Mouse (Mus musculus): ENCODE data around the gene Set. TPM values are rescaled to one million over a fixed set of nuclear protein-coding genes. Genes with fewer than 3 reads are reported as not detected.

Set gene
- polyA plus RNA-seq, 1 experiment from 2014 or later = 351 TPM

DNA sequence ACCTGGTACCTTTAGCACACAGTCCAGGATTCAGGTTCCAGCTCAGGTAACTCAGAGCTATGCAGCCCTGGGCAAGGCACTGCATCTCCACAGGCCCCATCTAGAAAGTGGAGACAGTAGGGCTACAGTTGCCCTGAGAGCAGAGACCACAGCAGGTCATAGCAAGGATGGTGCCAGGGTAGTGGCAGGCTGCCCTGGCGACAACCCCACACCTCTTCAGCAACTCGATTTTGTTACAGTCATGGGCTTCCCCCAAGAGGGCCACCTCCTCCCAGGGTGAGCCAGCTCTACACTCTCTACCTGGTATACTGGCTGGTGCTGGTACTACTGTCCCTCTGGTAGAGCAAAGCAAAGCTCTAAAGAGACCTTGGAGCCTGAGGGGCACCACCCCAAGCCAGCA lies 19.4 kb upstream of the Set start:
- ATAC-seq (ENCODE audit: low read depth) (no peak), DNase-seq (ENCODE audit: low spot score) (no peak)
- Histone ChIP-seq H3K9me3 (ENCODE audit: control insufficient read depth, low read length) (no peaks in the 10 kb centered on the region), H3K36me3 (ENCODE audit: control insufficient read depth, insufficient read depth, low read length) (peaks cover 40% of the 10 kb centered on the region), H3K27me3 (replicated peaks; ENCODE audit: control insufficient read depth, insufficient read depth, low read length) (no peaks in the 10 kb centered on the region), H3K4me3 (ENCODE audit: low read depth, low read length) (no peak overlapping the region), H3K4me1 (ENCODE audit: control insufficient read depth, insufficient read depth, low read length) (no peaks in the 10 kb centered on the region), H3K4me2 (ENCODE audit: low read depth, low read length) (no peak overlapping the region), H3K9ac (ENCODE audit: low read depth, low read length) (no peak overlapping the region), H3K27ac (replicated peaks; ENCODE audit: low read depth, low read length) (no peak overlapping the region)
- WGBS = 93% methylated on average over 2 of the region's 2 CpGs

DNA sequence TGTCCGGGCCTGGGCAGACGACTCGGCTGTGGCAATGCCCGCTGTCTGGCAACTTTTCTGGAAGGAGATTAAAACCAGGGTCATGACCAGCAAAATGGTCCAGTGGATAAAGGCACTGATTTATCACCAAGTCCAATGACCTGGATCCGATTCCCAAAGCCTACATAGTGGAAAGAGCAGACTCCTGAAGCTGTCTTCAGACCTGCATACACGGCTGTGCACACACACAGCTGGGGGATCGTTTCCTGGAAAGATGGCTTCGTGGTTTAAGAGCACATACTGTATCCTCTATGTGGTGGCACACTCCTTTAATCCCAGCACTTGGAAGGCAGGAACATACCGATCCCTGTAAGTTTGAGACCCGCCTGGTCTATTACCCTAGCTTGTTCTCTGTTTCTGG lies 18.8 kb upstream of the Set start:
- Histone ChIP-seq H3K4me2 (ENCODE audit: low read depth, low read length) (no peak overlapping the region), H3K4me1 (ENCODE audit: control insufficient read depth, insufficient read depth, low read length) (no peaks in the 10 kb centered on the region), H3K27ac (replicated peaks; ENCODE audit: low read depth, low read length) (no peak overlapping the region), H3K36me3 (ENCODE audit: control insufficient read depth, insufficient read depth, low read length) (peaks cover 39% of the 10 kb centered on the region), H3K27me3 (replicated peaks; ENCODE audit: control insufficient read depth, insufficient read depth, low read length) (no peaks in the 10 kb centered on the region), H3K9me3 (ENCODE audit: control insufficient read depth, low read length) (no peaks in the 10 kb centered on the region), H3K9ac (ENCODE audit: low read depth, low read length) (no peak overlapping the region), H3K4me3 (ENCODE audit: low read depth, low read length) (no peak overlapping the region)
- DNase-seq (ENCODE audit: low spot score) (no peak), ATAC-seq (ENCODE audit: low read depth) (no peak)
- 95% methylated on average over 10 of the region's 10 CpGs for WGBS

DNA sequence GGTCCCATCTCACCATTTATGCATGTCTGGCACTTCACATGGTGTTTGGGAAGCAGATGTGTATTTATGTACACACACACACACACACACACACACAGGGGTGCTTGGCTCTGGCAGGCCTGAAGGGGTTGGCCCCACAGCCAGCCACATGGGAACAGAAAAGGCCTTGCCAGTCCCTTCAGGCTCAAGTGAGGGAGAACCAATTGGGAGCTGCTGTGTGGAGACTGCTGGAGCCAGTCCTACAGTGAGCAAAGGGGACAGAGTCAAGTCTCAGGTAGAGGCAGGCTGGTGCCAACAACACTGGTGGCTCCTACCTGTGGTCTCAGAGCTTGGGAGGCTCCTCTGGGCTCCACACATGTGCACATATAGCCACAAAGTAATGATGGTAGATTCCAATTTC lies 17.5 kb upstream of the Set start:
- no peak for ATAC-seq (ENCODE audit: low read depth)
- DNase-seq (ENCODE audit: low spot score) = no peak
- no peak overlapping the region for H3K9ac ChIP-seq (ENCODE audit: low read depth, low read length)
- peaks cover 30% of the 10 kb centered on the region for H3K36me3 ChIP-seq (ENCODE audit: control insufficient read depth, insufficient read depth, low read length)
- H3K27me3 ChIP-seq (replicated peaks; ENCODE audit: control insufficient read depth, insufficient read depth, low read length) = no peaks in the 10 kb centered on the region
- no peaks in the 10 kb centered on the region for H3K4me1 ChIP-seq (ENCODE audit: control insufficient read depth, insufficient read depth, low read length)
- H3K4me2 ChIP-seq (ENCODE audit: low read depth, low read length) = no peak overlapping the region
- no peaks in the 10 kb centered on the region for H3K9me3 ChIP-seq (ENCODE audit: control insufficient read depth, low read length)
- no peak overlapping the region for H3K4me3 ChIP-seq (ENCODE audit: low read depth, low read length)
- H3K27ac ChIP-seq (replicated peaks; ENCODE audit: low read depth, low read length) = no peak overlapping the region

DNA sequence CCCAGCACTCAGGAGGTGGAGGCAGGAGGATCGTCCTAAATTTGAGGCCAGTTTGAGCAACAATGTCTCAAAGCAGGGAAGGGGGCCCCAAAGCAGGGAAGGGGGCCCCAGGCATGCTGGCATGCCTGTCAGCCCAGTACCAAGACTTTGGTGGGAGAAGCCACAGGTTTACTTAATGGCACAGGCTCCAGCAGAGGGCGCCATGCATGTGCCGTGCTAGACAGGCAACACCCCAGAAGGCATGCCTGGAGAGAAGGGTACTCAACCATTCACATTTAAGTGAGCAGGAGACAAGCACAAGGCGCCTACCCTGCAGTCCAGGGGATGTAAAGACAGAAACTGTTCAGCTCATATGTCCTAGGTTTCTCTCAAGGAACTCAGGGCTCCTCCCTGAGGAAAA lies 14.7 kb upstream of the Set start:
- Histone ChIP-seq H3K36me3 (ENCODE audit: control insufficient read depth, insufficient read depth, low read length) (peaks cover 26% of the 10 kb centered on the region), H3K9me3 (ENCODE audit: control insufficient read depth, low read length) (no peaks in the 10 kb centered on the region), H3K4me3 (ENCODE audit: low read depth, low read length) (no peak overlapping the region), H3K27me3 (replicated peaks; ENCODE audit: control insufficient read depth, insufficient read depth, low read length) (no peaks in the 10 kb centered on the region), H3K9ac (ENCODE audit: low read depth, low read length) (no peak overlapping the region), H3K27ac (replicated peaks; ENCODE audit: low read depth, low read length) (no peak overlapping the region), H3K4me2 (ENCODE audit: low read depth, low read length) (no peak overlapping the region), H3K4me1 (ENCODE audit: control insufficient read depth, insufficient read depth, low read length) (no peaks in the 10 kb centered on the region)
- WGBS = 0% methylated on average over 4 of the region's 4 CpGs
- DNase-seq (ENCODE audit: low spot score) = peak; percentile 91
- peak; percentile 81 for ATAC-seq (ENCODE audit: low read depth)

DNA sequence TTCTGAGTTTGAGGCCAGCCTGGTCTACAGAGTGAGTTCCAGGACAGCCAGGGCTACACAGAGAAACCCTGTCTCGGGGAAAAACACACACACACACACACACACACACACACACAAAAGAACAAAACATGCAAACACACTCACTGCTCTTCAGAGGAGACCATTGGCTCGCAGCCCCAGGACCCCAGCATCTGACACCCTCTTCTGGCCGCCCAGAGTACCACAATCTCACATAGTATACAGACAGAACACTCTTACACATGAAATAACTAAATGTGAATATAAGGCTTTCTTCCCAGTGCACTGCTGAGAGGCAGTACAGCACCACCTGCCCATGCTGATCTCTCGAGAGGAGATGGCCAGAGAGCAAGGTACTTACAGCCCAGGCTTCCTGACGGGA lies 12.6 kb upstream of the Set start:
- H3K9me3 ChIP-seq (ENCODE audit: control insufficient read depth, low read length) = no peaks in the 10 kb centered on the region
- 85% methylated on average over 5 of the region's 5 CpGs for WGBS
- ATAC-seq (ENCODE audit: low read depth) (no peak), DNase-seq (ENCODE audit: low spot score) (no peak)
- peaks cover 9% of the 10 kb centered on the region; the same call in 1 of the 2 replicates for H3K4me1 ChIP-seq (ENCODE audit: control insufficient read depth, insufficient read depth, low read length)
- H3K36me3 ChIP-seq (ENCODE audit: control insufficient read depth, insufficient read depth, low read length) = peaks cover 11% of the 10 kb centered on the region; the same call in 1 of the 2 replicates
- H3K9ac ChIP-seq (ENCODE audit: low read depth, low read length) = no peak overlapping the region
- H3K27ac ChIP-seq (replicated peaks; ENCODE audit: low read depth, low read length) = no peak overlapping the region
- H3K4me2 ChIP-seq (ENCODE audit: low read depth, low read length) = no peak overlapping the region
- H3K27me3 ChIP-seq (replicated peaks; ENCODE audit: control insufficient read depth, insufficient read depth, low read length) = no peaks in the 10 kb centered on the region
- H3K4me3 ChIP-seq (ENCODE audit: low read depth, low read length) = no peak overlapping the region

DNA sequence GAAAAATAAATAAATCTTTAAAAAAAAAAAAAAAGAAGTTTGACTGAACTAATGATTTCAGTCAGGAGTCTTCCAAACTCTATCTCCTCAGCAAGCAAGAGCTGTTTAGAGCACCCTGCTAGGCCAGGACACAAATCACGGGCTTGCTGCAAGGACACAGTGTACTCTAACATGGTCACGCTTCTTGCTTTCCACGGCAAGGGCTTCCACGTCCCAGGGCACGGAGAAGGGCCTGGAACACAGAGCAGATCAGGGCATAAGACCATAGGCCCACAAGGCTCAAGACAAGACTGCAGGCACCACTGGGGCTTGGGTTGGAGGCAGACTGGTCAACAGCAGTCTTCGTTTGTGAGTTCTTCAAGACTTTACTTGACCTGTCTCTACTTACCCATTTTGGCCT lies 10.1 kb upstream of the Set start:
- 94% methylated on average over 6 of the region's 6 CpGs for WGBS

DNA sequence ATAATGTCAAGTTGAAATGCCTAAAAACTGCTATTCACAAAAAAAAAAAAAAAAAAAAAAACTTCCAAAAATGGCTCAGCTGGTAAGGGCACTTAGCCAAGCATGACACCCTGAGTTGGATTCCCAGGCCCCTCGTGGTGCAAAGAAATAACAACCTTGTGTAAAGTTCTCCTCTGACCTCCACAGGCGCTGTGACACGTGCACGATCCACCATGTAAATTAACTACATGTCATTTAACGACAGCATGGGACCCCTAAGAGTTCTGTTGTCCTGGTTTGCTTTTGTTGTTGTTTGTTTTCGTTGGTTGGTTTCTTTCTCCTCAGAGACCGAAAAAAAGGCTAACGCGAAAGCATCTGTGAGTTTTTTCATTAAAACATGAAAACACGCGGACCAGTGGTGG lies 9.1 kb upstream of the Set start:
- Histone ChIP-seq H3K27me3 (replicated peaks; ENCODE audit: control insufficient read depth, insufficient read depth, low read length) (no peaks in the 10 kb centered on the region), H3K36me3 (ENCODE audit: control insufficient read depth, insufficient read depth, low read length) (peaks cover 6% of the 10 kb centered on the region; the same call in 1 of the 2 replicates), H3K4me1 (ENCODE audit: control insufficient read depth, insufficient read depth, low read length) (peaks cover 9% of the 10 kb centered on the region; the same call in 1 of the 2 replicates), H3K9me3 (ENCODE audit: control insufficient read depth, low read length) (no peaks in the 10 kb centered on the region), H3K9ac (ENCODE audit: low read depth, low read length) (peak overlapping the region; percentile 75), H3K4me2 (ENCODE audit: low read depth, low read length) (peak overlapping the region; percentile 69), H3K4me3 (ENCODE audit: low read depth, low read length) (peak overlapping the region; percentile 69), H3K27ac (replicated peaks; ENCODE audit: low read depth, low read length) (peak overlapping the region; percentile 94; the same call in 1 of the 2 replicates)
- 61% methylated on average over 11 of the region's 11 CpGs for WGBS
- DNase-seq (ENCODE audit: low spot score) (no peak), ATAC-seq (ENCODE audit: low read depth) (no peak)

More for the DNA sequence above, 10.1 kb upstream of the Set start:
- ATAC-seq (ENCODE audit: low read depth) (no peak), DNase-seq (ENCODE audit: low spot score) (no peak)
- Histone ChIP-seq H3K27me3 (replicated peaks; ENCODE audit: control insufficient read depth, insufficient read depth, low read length) (no peaks in the 10 kb centered on the region), H3K4me2 (ENCODE audit: low read depth, low read length) (no peak overlapping the region), H3K27ac (replicated peaks; ENCODE audit: low read depth, low read length) (no peak overlapping the region), H3K4me3 (ENCODE audit: low read depth, low read length) (no peak overlapping the region), H3K9ac (ENCODE audit: low read depth, low read length) (no peak overlapping the region), H3K9me3 (ENCODE audit: control insufficient read depth, low read length) (no peaks in the 10 kb centered on the region), H3K4me1 (ENCODE audit: control insufficient read depth, insufficient read depth, low read length) (peaks cover 9% of the 10 kb centered on the region; the same call in 1 of the 2 replicates), H3K36me3 (ENCODE audit: control insufficient read depth, insufficient read depth, low read length) (peaks cover 6% of the 10 kb centered on the region; the same call in 1 of the 2 replicates)

DNA sequence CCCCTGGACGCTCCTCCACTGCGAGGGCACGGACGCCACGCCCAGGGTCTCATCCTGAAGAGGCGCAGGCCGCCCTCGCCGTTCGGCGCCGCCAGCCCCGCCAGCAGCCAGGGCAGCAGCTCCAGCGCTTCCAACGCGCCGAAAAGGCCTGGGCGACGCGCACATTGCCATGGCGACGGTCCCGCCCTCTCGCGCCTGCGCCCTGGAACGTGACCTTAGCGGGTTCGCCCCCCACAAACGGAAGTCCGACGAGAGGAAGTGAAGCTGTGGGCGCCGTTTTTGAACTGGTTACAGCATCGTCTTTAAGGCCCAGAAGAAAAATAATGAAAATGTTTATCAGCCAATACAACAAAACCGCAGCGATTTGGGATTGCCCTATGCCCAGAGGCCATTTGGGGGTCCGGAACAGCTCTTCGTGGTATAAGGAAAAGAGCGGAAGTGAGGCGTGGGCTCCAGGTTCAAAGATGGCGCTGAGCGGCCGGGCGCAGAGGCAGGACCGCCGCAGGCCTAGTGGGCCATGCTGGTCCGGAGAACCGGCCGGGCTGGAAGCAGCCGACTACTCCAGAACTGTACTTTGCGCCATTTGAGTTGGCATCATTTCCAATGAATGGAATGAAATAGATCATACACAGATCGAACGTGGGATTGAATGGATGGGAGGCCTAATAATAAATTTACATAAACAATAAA lies 8.3 kb upstream of the Set start, which contains the start of gene Wdr34:
Wdr34 (minus strand) TSS at position 183 of the 690 bp plus-strand sequence.
- Histone ChIP-seq H3K4me1 (ENCODE audit: control insufficient read depth, insufficient read depth, low read length) (peaks cover 9% of the 10 kb centered on the region; the same call in 1 of the 2 replicates), H3K36me3 (ENCODE audit: control insufficient read depth, insufficient read depth, low read length) (peaks cover 6% of the 10 kb centered on the region; the same call in 1 of the 2 replicates), H3K4me3 (ENCODE audit: low read depth, low read length) (peak within 1 kb of the TSS; percentile 69), H3K27ac (replicated peaks; ENCODE audit: low read depth, low read length) (peak within 1 kb of the TSS; percentile 94), H3K9me3 (ENCODE audit: control insufficient read depth, low read length) (no peaks in the 10 kb centered on the region), H3K9ac (ENCODE audit: low read depth, low read length) (peak within 1 kb of the TSS; percentile 75), H3K4me2 (ENCODE audit: low read depth, low read length) (peak within 1 kb of the TSS; percentile 69), H3K27me3 (replicated peaks; ENCODE audit: control insufficient read depth, insufficient read depth, low read length) (no peaks in the 10 kb centered on the region)
- ATAC-seq (ENCODE audit: low read depth) = peak; percentile 96
- peak; percentile 97 for DNase-seq (ENCODE audit: low spot score)
- WGBS = 1% methylated on average over 42 of the region's 54 CpGs

DNA sequence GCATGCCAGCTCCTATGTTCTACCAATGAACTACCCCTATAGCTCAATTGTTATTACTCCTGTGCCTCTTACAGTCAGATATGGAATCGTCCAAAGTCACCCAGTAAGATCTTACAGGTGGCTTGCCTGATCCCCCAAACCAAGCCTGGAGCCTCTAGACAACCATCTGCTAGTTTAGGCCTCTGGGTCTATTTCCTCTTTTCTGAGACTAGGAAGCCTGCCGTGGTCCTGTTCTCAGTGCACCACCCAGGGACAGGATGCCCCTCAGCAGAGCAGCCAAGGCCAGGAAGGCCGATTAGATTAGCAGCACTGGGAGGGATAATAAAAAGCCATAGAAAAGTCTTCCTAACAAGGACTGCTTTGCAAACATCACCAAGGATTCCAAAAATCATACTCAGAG lies 7.3 kb upstream of the Set start:
- Histone ChIP-seq H3K9ac (ENCODE audit: low read depth, low read length) (no peak overlapping the region), H3K27ac (replicated peaks; ENCODE audit: low read depth, low read length) (no peak overlapping the region), H3K27me3 (replicated peaks; ENCODE audit: control insufficient read depth, insufficient read depth, low read length) (no peaks in the 10 kb centered on the region), H3K4me2 (ENCODE audit: low read depth, low read length) (no peak overlapping the region), H3K4me3 (ENCODE audit: low read depth, low read length) (no peak overlapping the region), H3K9me3 (ENCODE audit: control insufficient read depth, low read length) (no peaks in the 10 kb centered on the region), H3K36me3 (ENCODE audit: control insufficient read depth, insufficient read depth, low read length) (peaks cover 6% of the 10 kb centered on the region; the same call in 1 of the 2 replicates), H3K4me1 (ENCODE audit: control insufficient read depth, insufficient read depth, low read length) (peaks cover 9% of the 10 kb centered on the region; the same call in 1 of the 2 replicates)
- DNase-seq (ENCODE audit: low spot score) = no peak
- WGBS = 81% methylated on average over 3 of the region's 3 CpGs
- no peak for ATAC-seq (ENCODE audit: low read depth)

All from embryonic facial prominence, embryonic 14.5 days (tissue).